16 mouse cellular contexts compared by ENCODE assay signal in the genomic region with DNA sequence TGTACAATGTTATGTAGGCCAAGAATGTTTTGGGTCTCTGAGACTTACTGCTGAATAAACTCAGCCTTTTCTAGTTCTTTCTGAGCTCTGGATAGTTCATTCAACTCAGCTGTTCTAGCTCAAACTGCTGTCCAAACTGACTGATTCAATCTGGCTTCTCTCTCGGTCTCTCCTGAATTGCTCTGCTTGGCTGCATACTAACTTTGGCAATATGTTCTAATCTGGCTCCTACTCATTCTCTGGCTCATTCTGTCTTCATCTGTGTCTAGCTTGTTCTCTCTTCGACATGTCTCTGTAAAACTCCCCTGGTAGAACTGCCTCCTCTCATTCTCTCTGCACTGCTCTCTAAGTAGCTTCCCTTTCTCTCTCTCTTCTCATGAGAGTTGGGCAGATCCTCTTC.
"Had no signal": no experiment of that assay in that cellular context is flagged by ENCODE, and none has a peak within 500 bp of the region (broad histone marks: within the 10 kb centered on the region; RNA-seq: fewer than 3 reads in every experiment).

No protein-coding gene starts in this region.

- DNase-seq: cerebellum, adult 8-10 months; cerebellum, adult 9-10 months; cerebellum, adult 9-11 months; cerebellum, postnatal 10 days; cerebellum, postnatal 14 days; cerebellum, postnatal 25 days; cerebellum, postnatal 36 days; embryo, embryonic 11 days; forebrain, postnatal 0 days; gastrocnemius, adult 2 months; gastrocnemius, postnatal 10 days; gastrocnemius, postnatal 14 days; gastrocnemius, postnatal 25 days; gastrocnemius, postnatal 36 days; heart, adult 18-20 months; heart, adult 2 months had no signal
